Mouse (Mus musculus) C2C12 (cell line): ENCODE measurements around the gene Ntsr1.

Experiments used
- CTCF ChIP-seq: IDR thresholded peaks from one replicate; pipeline ENCODE4 v1.5.1; 2011; ENCODE audit not compliant: control insufficient read depth, insufficient read depth, insufficient read length
- MYOD1 ChIP-seq: IDR thresholded peaks from one replicate; pipeline ENCODE4 v1.6.1; 2011; ENCODE audit warnings: low read depth; ENCODE audit not compliant: control insufficient read depth, insufficient read length
- USF1 ChIP-seq: IDR thresholded peaks from one replicate; pipeline ENCODE4 v1.6.1; 2011; ENCODE audit warnings: low read depth, mild to moderate bottlenecking, control low read depth, moderate library complexity

DNA sequence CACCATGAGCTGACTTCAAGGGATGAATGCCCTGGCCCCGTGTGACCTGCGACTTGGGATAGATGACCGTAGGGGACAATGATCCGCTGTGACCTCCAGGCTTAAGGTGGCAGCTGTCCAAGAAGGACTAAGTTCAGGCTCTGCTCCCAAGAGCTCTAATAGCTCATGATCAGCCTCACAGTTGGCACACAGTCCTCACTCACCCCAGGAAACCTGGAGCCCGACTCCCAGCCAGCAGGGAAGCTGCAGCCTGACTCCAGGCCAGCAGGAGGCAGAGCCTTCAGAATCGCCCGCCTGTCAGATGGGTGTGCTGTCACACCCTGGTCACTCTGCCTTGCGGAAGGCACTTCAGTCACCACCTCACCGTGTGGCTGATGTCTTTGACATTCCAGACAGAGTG is 30.0 kb upstream of the Ntsr1 start:
- TF ChIP-seq CTCF (no peak), USF1 (no peak), MYOD1 (no peak)
